Mouse (Mus musculus) thymus, postnatal 25 days (tissue): ENCODE measurements around the gene Pak1.
A peak's percentile ranks its signal among the peaks of the same experiment; 100 is the strongest.

Experiments used
- DNase-seq: peaks from one replicate; pipeline ENCODE4 v3.0.0; 2022

The Pak1 gene

DNA sequence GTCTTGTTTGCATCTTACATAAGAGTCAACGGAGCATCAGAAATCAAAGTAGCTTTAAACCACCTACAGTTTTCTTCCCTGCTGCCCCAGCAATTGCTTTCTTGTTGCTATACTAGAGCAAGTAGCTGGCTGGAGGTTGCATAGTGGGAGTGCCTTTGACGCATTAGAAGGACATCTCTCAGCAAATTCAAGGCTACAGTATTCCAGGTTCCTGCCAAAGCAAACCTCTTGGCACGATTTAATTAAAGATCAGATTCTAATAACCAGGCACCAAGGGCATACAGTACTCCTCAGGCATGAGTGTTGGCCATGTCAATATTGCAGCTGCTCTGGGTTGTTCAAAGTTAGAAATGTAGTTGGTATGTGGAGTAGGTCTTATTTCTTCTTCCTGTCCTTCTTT is 62.0 kb downstream of the Pak1 start:
- DNase-seq = no peak

GRCm38 (mm10) chr7:97863512-97863911 is 75.2 kb downstream of the Pak1 start:
- no peak for DNase-seq

- DNase-seq = no peak
Observed at GRCm38 (mm10) chr7:97864531-97864930, 76.2 kb downstream of the Pak1 start.

- no peak for DNase-seq
Observed at GRCm38 (mm10) chr7:97867866-97868265, 79.5 kb downstream of the Pak1 start.

DNA sequence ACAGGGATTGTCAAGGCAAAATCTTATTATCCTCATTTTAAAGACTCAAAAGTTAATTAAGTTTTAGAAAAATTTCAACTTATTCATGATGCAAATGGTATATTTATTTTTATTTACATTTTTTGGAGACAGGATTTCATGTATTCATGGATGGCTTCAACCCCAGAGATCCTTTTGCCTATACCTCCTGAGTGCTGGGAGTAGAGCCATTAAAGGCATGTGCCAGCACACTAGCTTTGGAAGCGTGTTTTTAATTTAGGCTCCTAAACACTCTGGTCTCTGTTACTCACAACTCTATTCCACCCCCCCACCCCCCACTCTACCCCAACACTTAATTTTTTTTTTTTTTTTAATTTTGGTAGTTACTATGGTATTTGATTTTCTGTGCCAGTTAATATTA is 80.4 kb downstream of the Pak1 start:
- DNase-seq = no peak

DNA sequence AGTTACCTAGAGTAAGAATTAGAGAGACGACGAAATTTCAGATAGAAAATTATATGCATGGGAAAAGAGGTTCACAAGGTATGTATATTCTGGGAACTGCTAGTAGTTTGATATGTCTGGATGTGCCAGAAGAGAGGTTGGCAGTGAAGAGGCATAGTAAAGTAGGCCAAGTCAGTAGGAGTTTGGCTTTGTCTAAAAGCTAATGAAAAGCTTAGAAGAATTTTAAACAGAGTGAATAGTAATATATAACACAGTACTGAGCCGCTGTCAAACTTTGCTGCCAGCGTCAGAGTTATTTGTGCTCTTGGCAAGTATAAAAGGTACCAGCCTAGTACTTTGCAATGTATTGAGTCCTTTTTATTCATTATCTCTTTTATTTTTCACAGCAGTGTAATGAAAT is 84.1 kb downstream of the Pak1 start:
- DNase-seq = no peak

- DNase-seq = no peak
Observed at GRCm38 (mm10) chr7:97873317-97873716, 85.0 kb downstream of the Pak1 start.

GRCm38 (mm10) chr7:97877846-97878538 is 89.7 kb downstream of the Pak1 start:
- peak; percentile 62 for DNase-seq

DNA sequence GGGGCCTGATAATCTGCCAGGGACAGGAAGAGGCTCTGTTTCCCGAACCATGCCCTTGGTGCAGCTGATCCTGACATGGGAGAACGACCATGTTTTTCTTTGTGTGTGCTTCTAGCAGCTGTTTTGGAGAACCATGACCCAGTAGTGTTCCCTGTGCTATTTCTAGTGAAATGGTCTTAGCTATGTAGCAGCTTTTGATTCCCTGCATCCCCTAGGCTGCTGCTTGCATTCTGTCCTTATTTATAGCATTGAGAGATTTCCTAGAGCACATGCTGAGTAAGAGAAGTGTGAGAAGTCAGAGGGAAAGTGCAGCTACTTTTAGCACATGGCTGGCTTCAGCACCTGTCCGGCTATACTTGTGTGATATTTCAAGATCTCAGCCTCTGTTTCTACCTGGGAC is 123.3 kb downstream of the Pak1 start:
- DNase-seq = no peak

DNA sequence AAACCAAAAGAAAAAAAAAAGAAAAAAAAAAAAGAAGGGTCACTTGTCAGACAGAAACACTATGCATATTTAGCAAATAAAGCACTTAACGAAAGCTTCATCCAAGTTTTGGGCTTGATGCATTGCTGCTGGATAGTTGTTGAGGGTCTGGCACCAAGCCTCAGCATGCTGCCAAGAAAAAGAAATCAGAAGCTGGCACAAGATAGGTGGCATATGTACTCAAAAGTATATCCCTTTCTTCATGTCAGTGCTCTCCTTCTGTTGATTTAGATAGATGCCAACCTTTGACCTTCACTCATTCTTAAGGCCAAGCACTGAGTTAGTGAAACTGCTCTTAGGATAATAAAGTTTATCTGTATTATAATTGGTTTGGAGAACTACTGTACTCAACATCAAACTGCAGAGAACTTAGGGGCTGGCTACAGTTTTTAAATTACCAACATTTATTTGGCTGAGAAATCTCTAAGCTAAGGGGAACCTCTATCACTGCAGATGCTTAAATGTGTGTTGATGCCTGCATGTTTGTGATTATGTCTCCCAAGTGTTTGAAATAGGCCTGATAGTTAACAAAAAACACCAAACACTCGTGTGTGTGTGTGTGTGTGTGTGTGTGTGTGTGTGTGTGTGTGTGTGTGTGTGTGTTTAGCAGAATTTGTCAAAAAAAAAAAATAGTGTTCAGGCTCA is 126.6 kb downstream of the Pak1 start:
- DNase-seq = no peak

GRCm38 (mm10) chr7:97919742-97920141 is 131.4 kb downstream of the Pak1 start, which contains the start of gene Gdpd4:
Gene Gdpd4 (plus strand): TSS chr7:97919955.
- DNase-seq = no peak

DNA sequence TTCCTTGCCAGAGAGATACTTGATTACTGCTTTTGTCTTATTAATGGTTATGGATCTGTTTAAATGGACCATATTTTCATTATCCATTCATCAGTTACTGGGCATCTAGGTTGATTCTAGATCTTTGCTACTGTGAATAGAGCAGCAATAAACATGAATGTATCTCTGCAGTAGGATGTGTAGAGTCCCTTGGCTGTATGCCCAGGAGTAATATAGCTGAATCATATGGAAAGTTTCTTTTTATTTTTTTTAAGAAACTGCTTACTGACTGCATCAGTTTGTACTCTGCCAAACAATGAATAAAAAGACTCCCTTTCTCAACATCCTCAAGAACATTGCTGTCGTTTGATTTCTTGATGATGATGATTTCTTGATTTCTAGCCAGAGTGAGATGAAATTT is 137.5 kb downstream of the Pak1 start:
- DNase-seq = no peak

DNA sequence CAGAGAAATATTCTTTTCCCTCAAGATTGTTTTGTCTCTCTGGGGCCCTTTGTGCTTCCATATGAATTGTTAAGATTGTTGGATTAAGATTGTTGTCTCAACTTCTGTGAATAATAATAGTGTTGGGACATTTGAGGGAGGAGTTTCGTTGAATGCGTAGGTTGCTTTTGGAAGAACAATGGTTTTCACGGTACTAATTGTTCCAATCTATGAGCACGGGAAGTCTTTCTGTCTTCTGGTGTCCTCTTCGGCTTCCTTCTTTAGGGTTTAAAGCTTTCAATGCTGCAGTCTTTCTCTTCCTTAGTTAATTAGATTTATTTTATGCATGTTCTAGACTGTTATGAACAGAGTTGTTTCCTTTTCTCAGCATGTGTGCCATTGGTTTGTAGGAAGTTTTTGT is 138.6 kb downstream of the Pak1 start:
- DNase-seq = no peak

- DNase-seq = no peak
Observed at GRCm38 (mm10) chr7:97944485-97944884, 156.1 kb downstream of the Pak1 start.
